Mouse (Mus musculus) stomach, postnatal 0 days (tissue): ENCODE results near the gene Anxa6.

ENCODE experiments used
- CTCF ChIP-seq: IDR thresholded peaks from 2 replicates; pipeline ENCODE4 v1.5.1; 2016; ENCODE audit warnings: antibody characterized with exemption, low read depth, mild to moderate bottlenecking, moderate library complexity
- EP300 ChIP-seq: optimal IDR thresholded peaks from 2 replicates; pipeline ENCODE3; 2016; ENCODE audit warnings: antibody characterized with exemption

DNA sequence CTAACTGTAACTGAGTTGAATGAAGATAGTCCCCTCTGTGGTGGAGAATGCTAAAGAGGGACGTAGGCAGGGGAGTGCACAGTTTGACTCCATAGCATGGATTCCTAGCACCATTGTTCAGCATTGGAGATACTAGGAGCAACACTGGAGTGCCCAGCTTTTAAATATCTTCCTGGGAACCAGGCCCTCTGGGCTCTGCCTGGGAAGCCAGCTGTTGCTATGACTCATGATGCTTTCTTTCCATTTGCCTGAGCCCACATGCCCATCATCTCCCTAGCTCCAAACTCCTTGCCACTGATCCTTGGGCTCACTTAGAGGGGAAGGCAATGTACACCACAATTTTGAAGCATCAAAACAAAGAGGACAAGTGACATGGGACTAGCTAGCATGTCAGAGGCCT is 16.5 kb downstream of the Anxa6 start:
- no peak for TF ChIP-seq CTCF
- TF ChIP-seq EP300: no peak
